Mouse (Mus musculus): ENCODE measurements around the gene Prdx3. TPM values are rescaled to one million over a fixed set of nuclear protein-coding genes. Genes with fewer than 3 reads are reported as not detected.
"Not testable (repeated sequence)": the region's sequence is repeated elsewhere in the genome, so short reads cannot be mapped to it uniquely, and the experiment has no call there.

Gene Prdx3
- polyA plus RNA-seq (2017; shearing (Covaris generic)), result 100 to 1,000 TPM; 118 to 143 (median 121) TPM

DNA sequence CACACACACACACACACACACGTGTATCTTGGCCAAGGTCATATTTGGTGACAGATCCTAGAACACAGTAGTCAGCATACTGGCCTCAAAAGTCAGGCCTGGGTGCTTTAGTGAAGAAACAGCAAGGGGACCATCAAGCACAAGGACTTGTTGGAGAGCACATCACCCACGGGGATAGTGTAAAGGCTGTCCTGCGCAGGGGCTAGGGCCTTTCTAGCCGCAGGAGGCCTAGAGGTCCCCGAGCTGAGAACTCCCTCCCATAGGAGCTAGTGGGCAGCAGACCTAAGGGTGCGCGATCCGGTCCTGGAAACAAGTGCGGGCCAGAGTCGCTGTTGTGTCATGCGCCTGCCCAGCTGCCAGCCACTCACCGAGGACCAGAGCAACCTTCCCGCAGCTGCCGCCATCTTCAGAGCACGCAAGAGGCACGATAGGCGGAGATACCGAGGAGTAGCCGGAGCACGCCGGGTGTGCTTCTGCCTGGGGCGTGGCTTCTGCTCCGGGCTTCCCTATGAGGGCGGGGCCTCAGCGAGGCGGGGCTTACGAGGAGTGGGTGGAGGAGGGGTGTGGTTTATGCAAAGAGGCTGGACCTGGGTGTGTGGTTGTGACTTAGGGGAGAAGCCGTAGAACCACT lies at the start of gene Prdx3:
Prdx3 (minus strand) TSS at position 493 of the 631 bp plus-strand sequence.
- peak; percentile 98 for ATAC-seq

GRCm38 (mm10) chr19:60916869-60917570 lies 42.7 kb upstream of the Prdx3 start:
- ATAC-seq, result no peak

- no peak for ATAC-seq
Measured at GRCm38 (mm10) chr19:60915862-60916261, 41.5 kb upstream of the Prdx3 start.

- ATAC-seq, result no peak
Measured at GRCm38 (mm10) chr19:60915236-60915635, 40.9 kb upstream of the Prdx3 start.

DNA sequence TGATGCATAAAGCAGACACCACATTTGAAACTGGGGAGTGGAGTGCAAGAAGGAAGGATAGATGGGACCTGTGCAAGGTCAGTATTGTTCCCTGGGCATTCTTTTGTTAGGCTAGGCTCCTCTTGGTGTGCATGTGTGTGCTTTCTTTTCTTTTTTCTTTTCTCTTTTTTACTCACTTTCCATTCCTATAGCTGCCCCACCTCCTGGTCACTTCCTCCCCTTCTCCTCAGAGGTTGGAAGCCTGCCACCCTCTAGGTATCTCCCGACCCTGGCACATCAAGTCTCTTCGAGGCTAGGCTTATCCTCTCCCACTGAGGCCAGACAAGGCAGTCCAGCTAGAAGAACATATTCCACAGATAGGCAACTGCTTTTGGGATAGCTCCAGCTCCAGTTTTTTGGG lies 37.3 kb upstream of the Prdx3 start:
- no peak for ATAC-seq

DNA sequence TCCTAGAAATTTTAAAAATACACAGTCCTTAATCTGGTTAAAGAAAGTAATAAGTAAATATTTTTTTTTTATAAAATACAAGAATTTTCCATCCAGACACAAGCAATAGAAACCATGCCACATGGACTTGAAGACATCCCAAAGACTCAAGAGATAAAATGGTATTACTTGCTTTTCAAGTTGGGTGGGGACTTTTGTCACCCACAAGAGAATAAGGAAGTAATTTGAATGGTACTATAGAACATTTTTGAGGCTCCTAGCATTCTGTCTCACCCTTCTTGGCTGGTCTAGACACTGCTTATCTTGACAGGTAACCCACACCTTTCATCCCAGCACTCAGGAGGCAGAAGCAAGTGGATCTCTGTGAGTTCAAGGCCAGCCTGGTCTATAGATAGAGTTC lies 35.9 kb upstream of the Prdx3 start:
- no peak for ATAC-seq

GRCm38 (mm10) chr19:60905477-60905876 lies 31.1 kb upstream of the Prdx3 start:
- ATAC-seq, result no peak

DNA sequence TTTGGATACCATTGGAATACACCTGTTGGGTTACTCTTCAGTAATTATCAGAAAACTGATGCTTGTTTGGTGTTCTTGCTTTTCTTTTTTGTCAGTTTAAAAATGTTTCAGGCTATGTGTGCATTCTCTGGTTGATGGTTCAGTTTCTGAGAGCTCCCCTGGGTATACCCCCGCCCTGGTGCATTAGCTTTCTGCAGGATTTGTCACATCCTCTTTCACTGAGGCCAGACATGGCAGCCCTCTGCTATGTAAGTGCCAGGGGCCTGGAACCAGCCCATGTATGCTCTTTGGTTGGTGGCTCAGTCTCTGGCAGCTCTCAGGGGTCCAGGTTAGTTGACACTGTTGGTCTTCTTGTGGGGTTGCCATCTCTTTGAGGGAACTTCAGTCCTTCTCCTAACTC lies 29.6 kb upstream of the Prdx3 start:
- ATAC-seq, result no peak

DNA sequence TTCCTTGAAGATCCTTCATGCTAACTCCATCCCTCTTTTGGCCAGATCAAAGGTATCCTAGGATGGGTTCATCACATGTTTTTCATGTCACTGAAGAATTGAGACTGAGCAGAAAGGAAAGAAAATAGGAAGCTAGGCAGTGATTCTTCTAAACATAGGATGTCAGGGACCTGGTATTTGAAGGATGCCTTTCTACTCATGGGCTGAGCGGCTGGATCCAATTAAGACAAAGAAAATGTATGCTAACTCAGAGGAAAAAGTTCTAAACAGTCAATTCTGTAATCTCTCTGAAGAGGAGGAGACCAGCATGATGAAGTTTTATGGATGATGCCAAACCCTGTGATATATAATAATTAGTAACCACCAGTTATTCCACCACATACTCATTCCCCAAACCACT lies 28.8 kb upstream of the Prdx3 start:
- no peak for ATAC-seq

DNA sequence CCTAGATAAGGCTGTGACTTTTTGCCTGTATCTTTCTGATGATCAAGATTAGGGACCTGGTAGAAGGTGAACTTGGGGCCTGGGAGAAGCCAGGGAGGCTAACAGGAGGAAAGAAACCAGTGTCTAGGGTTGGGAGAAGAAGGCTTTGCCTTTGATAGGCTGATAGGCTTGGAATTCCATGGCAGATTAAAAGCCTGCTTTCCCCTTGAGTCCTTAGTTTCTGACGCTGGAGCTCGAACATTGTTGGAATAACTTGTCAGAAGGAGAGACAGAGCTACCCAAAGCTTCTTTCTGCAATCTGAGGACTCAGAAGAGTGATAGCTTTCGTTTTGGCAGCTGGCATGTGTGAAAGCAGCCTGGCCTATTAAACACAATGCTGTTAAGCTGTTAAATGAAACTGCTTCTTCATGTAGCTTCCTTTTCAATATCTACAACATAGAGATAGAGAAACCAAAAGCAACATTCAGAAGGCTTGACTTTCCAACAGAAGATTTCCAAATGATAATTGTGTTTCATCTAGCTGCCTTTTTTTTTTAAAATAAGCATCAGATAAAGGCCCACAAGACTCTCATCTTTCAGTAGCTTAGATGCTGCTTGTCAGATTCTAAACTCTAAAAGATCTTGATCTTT lies 21.0 kb upstream of the Prdx3 start:
- peak; percentile 68 for ATAC-seq

GRCm38 (mm10) chr19:60891934-60892547 lies 17.7 kb upstream of the Prdx3 start:
- ATAC-seq, result peak; percentile 25

GRCm38 (mm10) chr19:60891123-60891470 lies 16.7 kb upstream of the Prdx3 start:
- no peak for ATAC-seq

GRCm38 (mm10) chr19:60890391-60891122 lies 16.2 kb upstream of the Prdx3 start:
- no peak for ATAC-seq

DNA sequence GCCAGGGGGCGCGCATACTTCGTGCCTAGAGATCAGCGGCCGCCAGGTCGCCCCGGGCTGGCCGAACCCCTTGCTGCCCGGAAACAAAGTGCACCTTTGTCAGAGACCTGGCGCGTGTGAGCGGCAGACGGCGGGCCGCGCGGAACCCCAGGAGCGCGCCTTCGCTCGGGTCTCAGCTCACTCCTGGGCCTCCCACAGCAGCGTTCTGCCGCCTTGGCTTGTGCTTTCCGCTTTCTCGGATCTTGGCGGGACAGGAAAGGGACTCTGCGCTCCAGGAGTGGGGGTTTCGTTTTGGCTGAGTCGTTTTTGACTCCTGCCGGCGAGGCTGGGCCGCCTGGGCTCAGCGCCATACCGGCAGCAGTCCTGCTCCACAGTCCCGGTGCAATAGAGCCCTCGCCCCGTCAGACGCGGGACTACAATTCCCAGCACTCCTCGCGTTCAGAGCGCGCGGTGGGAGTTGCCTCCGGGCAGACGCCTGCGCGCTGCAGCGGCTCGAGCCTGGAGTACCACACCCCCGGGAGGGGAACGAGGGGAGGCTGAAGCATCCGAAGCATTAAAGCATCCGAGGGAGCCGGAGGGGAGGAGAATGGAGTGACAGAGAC lies 15.5 kb upstream of the Prdx3 start, which contains the start of gene Grk5:
Grk5 (plus strand) TSS at position 36 of the 602 bp plus-strand sequence.
- ATAC-seq, result peak; percentile 95

DNA sequence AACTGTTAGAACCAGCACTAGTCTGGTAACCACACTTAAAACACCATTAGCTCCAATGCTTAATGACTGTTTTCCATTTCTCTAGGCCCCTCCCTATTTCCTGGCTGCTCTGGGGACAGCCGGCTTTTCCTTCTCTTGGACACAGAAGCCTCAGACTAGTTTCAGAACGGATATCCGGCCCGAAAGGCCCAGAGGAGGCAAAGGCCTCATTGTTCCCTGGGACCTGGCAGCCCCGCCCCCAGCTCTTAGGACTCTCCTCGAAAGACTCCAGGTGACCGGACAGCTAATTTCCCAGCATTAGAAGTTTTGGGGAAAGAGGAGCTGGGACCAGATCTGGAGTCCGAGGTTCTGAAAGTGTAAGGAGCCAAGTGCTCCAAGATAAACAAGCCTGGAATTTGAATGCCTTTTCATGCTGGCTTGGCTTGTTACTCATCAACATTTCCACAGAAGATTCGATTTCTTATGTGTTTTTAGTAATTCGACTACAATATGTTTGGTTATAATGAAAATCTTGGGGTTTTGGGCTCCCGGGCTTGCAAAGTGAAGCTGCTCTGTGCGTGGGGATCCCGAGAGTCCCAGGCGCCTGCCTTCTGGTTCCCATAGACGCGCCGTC lies 14.9 kb upstream of the Prdx3 start:
- no peak for ATAC-seq

GRCm38 (mm10) chr19:60887637-60888036 lies 13.3 kb upstream of the Prdx3 start:
- ATAC-seq, result no peak

- ATAC-seq, result no peak
Measured at GRCm38 (mm10) chr19:60883129-60883528, 8.8 kb upstream of the Prdx3 start.

- no peak for ATAC-seq
Measured at GRCm38 (mm10) chr19:60873501-60873900, 855 bp downstream of the Prdx3 start.

- no peak for ATAC-seq
Measured at GRCm38 (mm10) chr19:60872272-60872671, 2.1 kb downstream of the Prdx3 start.

- no peak for ATAC-seq
Measured at GRCm38 (mm10) chr19:60871366-60871765, 3.0 kb downstream of the Prdx3 start.

- no peak for ATAC-seq
Measured at GRCm38 (mm10) chr19:60870489-60870888, 3.9 kb downstream of the Prdx3 start.

GRCm38 (mm10) chr19:60866169-60866568 lies 8.2 kb downstream of the Prdx3 start:
- ATAC-seq, result not testable (repeated sequence)
